Mouse (Mus musculus) liver, adult 2 months (tissue): ENCODE results near the gene Tarbp2.

Source experiments
- CTCF ChIP-seq: fragments of 200-500 bp; IDR thresholded peaks from 2 replicates; pipeline ENCODE4 v1.5.1; 2011; ENCODE audit warnings: low read depth, low read length, control low read depth
- POLR2A ChIP-seq: fragments of 200-500 bp; IDR thresholded peaks from 2 replicates; pipeline ENCODE4 v1.6.1; 2011; ENCODE audit warnings: low read length, control low read depth; ENCODE audit not compliant: insufficient read depth; ENCODE audit errors: extremely low read depth

DNA sequence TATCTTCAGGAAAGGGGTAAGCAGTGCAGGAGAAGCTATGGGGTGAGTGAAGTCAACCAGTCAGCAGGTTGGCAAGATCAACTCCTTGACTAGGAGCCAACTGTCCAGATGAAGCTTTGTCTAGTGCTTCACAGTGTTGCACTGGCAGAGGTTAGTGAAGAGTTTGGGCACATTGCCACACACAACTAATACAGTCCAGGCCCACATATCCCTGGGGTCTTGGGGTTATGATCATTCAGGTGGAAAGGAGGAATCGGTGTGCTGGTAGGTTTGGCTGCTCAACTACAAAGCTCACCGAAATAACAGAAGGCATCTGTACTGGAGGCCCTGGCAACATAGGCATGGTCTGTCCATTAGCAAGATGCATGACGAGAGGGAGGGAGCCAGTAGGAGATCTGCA, 29.5 kb downstream of the Tarbp2 start:
- TF ChIP-seq CTCF (no peak), POLR2A (no peak)
